Mouse (Mus musculus) C2C12 (cell line): ENCODE results near the gene Syt14.

Source experiments
- MAX ChIP-seq: IDR thresholded peaks from one replicate; pipeline ENCODE4 v1.6.1; 2011; ENCODE audit warnings: mild to moderate bottlenecking, control low read depth
- MYOD1 ChIP-seq: IDR thresholded peaks from one replicate; pipeline ENCODE4 v1.6.1; 2011; ENCODE audit warnings: low read depth; ENCODE audit not compliant: control insufficient read depth, insufficient read length

DNA sequence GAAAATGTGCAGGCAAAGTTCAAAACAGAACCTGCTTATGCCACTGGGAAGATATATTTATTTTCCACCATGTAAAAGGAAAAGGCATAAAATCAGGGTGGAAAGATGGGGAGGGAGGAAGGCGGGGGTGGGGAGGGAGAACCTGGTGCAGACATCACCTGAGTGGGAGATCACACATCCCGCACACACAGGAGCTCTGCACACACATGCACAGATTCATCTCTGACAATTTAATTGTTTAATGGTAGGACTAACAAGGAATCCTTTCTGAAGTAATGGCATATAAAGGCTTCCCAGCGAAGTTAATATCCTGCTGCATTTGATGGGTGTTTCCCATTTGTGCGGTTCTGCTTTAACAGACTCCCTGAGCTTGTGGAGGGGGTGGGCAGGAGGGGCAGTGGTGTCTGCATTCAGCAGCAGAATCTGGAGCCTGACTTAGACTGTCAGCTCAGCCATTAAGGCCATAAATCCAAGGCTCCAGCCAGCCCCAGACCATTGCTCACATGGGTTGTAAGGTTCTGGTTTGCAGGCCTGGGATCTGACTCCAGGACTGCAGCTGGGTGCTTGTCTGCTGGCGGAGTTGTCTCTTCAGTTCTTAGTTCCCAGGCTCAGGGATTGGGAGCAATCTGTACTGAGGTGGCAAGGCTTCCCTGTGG lies 174.1 kb downstream of the Syt14 start:
- TF ChIP-seq MAX = no peak
- no peak for TF ChIP-seq MYOD1
